Mouse (Mus musculus) kidney, adult 8-10 months (tissue): ENCODE results near the gene Fam187a.

Source experiments
- DNase-seq, 2 experiments: peaks; one replicate each; pipeline ENCODE4 v3.0.0; 2022

The Fam187a gene

DNA sequence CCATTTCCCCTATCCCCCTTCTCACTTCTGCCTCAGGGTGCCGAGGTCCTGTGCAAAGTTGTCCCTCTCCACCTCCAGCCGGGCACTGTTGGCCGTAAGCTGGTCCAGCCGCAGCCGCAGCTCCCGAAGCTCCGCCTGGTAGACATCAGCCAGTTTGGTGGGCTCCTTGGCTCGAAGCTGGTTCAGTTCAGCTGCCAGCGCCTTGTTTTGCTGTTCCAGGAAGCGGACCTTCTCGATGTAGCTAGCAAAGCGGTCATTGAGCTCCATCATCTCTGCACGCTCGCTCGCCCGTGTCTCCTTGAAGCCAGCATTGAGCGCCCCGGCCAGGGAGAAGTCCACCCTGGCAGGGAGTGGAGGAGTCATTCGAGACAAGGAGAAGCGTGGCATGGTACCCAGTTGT, 11.7 kb downstream of the Fam187a start:
- DNase-seq: no peak

DNA sequence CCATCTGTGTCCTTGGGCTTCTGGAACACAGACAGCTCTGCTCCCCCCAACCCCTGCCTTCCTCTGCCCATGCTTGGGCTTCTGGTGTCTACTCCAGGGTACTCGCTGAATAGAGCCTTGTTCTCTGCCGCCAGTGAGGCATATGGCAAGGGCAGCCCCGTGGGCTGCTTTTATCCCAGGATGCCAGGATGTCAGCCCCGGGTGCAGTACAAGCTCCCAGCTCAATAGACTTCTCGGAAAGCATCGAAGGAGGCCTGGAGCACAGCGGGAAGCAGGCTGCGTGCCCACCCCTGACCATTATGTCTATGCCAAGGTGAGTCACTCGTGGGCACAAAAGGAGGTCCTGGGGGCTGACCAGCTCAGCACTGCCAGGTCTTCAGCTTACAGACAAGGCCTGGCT, 13.4 kb downstream of the Fam187a start:
- DNase-seq: no peak

DNA sequence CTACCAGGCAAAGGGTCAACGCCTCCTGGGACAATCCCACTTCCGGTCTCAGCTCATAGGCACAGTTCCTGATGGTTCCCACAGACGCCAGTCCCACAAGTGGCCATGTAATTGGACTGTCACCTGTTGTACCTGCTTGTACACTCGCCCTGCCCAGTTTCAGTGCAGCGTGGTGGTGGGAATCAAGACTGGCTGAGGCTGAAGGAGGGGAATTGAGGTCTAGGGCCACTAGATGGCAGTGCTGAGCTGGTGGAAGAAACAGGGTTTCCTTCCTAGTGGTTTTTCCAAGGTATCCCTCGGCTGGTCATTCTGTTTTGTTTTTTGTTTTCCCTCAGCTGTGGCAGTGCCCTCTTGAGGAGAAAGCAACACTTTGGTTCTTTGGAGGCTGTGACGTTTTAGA, 15.8 kb downstream of the Fam187a start, which contains the start of gene Gfap:
TSS of gene Gfap (minus strand) at position 150 of the 400 bp plus-strand sequence.
- peak; percentile 52 to 82 for DNase-seq

- DNase-seq: no peak
Measured at GRCm38 (mm10) chr11:102901199-102901598, 16.2 kb downstream of the Fam187a start.

GRCm38 (mm10) chr11:102902107-102902506, 17.1 kb downstream of the Fam187a start:
- no peak for DNase-seq

- no peak for DNase-seq
Measured at GRCm38 (mm10) chr11:102903654-102904053, 18.7 kb downstream of the Fam187a start.

GRCm38 (mm10) chr11:102911376-102911775, 26.4 kb downstream of the Fam187a start:
- no peak for DNase-seq

DNA sequence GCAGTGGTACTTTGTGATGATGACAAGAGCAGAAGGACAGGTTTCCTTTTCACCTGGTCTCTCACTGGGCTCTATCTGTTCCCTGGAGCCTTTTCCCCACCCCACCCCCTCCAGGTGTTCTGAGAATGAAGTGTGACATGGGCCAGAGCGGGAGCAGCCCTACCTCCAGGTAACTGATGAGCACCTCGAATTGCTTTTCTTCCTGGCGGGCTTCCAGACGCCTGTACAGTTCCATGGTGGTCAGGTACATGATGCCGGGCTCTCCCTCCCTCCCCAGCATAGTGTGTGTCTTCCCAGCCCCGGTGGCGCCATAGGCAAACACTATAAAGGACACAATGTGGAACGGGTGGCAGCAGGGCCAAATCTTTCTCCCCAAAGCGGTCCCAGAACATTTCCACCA, 30.4 kb downstream of the Fam187a start:
- no peak for DNase-seq

- DNase-seq: no peak
Measured at GRCm38 (mm10) chr11:102918077-102918476, 33.1 kb downstream of the Fam187a start.

DNA sequence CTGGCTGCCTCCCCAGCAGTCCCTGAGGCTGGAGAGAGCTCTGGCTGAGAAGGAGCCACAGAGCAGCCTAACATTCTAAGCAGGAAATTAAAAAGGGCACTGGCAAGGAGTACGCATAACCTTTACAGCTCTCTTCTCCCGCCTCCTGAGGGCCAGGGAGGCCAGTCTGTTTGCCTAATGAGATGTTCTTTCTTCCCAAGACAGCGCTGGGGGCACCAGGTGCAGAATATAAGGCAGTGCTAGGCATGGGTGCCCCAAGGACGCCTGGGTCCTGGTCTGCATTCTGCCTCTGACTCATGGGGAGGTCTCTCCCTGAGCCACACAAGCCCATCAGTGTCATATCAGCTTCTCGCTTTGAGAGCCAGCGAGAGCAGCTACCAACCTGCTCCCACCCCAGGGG, 36.5 kb downstream of the Fam187a start:
- DNase-seq: no peak

DNA sequence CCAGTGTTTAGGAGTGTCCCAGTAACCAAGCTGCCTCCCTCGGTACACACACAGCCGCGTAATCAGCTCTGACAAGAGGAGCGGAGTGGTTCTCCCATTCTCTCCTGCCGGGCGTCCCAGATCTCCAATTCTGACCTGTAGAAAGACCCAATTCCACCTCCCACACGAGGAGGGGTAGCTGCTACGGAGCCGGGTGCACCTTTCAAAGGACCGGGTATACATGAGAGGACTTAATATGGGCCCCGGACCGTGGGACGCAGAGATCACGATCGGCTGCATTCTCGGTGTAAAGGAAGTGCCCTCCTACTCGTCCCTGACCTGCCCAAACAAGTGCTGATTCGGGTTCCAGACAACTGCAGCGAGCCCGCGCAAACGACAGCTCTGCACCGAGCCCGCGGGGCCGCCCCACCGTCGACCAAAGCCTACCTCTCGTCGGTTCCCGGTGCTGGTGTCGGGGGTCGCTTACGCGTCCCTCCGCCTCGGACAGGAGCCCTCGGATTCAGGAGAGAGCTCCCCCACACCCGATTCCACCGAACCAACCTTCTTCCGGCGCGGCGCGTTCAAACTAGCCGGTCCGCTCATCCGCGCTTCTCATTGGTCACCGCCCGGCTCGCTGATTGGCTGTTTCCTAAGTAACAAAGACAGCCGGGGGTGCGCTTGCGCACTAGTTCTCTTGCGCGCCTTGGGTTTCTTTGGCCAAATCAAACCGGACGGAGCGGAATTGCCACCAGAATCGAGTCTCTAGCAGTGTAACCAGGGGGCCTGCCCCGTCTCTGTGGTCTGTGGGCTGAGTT, 39.8 kb downstream of the Fam187a start, which contains the start of gene Kif18b:
TSS of gene Kif18b (minus strand) at position 568 of the 794 bp plus-strand sequence.
- DNase-seq: peak; percentile 94 to 95

- no peak for DNase-seq
Measured at GRCm38 (mm10) chr11:102925351-102925717, 40.4 kb downstream of the Fam187a start.

DNA sequence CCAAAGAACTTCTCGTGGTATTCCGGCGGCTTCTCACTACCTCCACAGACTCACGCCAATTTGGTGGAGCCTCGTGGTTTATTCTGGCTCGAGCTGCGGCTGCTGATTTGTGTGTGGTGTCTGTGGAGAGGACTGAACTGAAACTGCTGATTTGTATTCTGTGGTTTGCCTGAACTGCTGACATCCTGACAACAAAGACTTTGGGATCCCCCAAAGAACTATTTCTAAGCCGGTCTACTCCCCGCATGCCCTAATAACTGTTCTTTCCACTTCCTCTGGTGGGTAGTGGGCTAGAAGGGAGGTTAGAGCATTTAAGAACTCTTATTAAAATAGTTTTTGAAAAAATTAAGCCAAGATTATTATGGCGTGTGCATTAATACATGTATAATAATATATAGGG, 45.7 kb downstream of the Fam187a start:
- no peak for DNase-seq

DNA sequence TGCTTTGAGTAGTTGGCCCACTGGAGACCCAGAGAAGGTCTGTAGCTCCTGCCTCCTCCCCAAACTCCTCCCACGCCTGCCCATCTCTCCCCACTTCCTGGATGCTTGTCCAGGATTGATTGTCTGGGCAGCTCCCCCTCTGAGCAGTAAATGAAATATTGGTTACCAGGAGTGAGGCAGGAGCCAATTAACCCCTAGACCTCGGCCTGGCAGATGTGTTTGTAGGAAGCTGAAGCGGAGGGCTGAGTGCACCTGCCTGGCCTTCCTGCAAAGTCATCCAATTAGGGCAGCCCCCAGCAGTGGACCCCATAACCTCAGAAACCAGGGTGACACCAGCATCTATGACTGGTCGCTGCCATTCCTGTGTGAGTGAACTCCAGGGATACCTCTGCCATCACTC, 51.3 kb downstream of the Fam187a start:
- no peak for DNase-seq
